Mouse (Mus musculus): ENCODE measurements around the gene Plxnd1. TPM values are rescaled to one million over a fixed set of nuclear protein-coding genes. Genes with fewer than 3 reads are reported as not detected.

The Plxnd1 gene
- total RNA-seq, 2 experiments from 2014 or later, result 140 to 167 TPM

DNA sequence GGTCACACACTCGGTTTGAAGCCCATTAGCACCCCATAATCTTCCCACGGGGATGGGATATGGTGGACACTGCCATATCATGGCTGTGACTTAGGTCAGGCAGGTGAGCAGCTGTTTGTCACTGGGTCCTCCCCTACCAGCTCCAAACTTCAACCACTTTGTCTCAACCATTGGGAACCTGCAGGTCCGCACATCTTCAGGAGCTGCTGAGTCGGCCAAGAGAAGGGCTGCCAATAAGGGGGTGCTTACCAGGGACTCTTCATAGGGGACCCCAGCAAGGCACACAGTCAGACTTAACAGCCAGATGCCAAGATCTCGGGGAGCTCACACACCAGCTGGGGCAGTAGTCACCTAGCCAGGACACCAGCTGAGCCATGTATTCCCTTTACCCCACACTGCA lies 6.0 kb upstream of the Plxnd1 start:
- DNase-seq, result no peak

DNA sequence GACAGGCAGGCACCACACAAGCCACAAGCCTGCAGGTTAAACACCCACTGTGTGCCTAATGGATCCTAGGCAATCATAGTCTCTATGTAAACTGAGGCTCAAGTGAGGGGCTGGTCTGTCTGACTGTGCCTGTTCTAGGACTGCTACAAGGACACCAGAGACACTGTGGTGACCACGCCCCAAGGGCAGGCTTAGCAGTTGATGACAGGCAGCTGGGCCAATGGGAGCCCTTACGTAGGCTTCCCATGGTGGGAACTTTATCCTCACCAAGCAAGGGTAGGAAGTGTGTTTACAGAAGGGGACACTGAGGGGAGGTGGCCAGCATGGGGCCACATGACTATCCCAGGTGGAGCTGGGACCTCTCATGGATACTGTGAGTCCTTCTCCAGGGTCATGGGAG lies 4.4 kb upstream of the Plxnd1 start:
- peak; percentile 66 to 69 for DNase-seq

DNA sequence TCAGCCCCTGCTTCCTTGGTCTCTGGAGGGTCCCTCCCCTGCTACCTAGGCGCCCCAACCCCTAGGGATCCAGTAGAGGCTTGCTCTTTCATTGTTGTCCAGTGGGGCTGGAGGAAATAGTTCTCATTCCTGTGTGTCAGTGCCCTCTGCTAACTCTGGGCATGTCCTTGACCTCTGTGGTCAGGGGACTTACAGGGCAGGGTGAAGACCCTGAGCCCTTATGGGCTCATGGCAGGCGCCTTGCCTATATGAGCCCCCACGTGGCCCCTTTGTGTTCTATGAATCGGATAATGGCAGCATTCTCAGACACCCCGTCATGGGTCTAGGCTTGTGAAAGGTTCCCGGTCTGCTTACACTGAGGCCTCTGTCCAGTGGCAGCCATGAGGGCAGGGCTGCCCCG lies 4.0 kb upstream of the Plxnd1 start:
- no peak for DNase-seq

DNA sequence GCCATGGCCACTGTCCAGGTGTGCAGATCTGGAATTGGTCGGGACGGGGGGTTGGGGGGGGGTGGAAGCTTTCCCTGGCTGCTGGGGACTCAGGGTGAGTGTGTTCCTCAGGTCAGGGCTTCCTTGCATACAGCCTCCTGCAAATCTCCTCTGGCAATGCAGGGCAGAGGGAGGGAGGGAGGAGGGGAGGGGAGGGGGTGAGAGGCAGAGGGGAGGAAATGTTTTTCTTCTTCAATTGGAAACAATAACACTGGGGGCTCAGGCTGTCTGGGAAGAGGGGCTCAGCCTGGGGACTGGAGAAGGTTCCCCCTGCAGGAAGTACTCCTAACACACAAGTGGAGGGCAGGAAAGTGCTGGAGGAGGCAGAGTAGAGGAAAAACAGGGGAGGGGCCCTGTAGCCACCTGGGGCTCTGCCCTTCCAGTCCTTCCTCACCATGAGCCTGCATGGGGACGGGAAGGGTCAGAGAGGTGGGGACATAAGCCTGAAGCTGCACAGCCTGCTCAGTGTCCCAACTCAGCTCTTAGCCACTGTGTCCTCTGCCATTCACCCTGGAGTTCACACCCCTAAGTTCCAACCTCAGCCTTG lies 3.0 kb upstream of the Plxnd1 start:
- DNase-seq, result no peak

DNA sequence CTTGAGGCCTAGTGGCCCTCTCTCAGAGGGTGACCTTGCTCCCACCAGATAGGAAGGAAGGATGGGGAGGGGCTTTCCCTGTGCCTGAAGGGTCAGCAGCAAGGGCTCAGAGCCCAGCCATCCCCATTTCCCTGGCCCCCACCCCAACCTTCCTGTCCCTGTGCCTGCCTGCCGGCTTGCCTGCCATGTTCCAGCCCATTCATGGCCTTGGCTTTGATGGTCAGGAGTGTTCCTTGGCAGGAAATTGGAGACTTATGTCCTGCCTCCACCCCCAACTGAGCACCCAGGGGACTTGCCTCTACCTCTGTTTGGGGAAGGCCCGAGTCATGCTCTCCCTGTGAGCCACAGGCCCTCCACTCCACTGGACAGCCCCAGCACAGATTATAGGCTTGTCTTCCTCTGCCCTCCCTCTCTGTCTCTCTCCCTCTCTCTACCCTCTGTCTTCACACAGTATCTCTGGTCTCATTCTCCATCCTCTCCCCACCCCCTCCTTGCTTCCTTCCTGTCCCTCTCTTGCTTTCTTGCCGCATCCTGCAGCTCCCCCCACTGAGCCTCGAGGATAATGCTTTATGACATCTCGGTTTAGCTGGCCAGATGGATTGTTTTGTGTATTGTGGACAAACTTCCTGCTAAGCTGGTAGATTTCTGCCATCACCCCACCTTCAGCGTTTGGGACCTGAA lies 1.5 kb upstream of the Plxnd1 start:
- DNase-seq, result peak; percentile 76 to 80

DNA sequence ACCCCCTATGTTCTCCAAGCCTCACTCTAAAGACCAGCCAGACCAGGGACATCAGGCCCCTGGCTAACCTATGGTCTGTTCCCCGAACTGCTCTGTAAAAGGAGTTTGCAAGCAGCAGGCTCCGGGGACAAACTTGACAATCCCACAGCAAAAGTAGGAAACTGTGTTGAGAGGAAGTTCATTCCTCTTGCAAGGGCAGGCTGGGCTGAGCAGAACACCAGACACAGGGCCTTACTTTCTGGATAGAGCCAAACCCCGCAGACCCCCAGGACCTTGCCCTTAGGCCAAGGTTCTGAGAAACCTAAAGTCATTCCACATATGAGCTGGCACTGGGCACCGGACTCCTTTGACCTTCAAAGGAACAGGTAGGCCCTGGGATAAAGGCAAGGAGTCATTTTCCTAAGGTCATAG lies 731 bp upstream of the Plxnd1 start:
- peak; percentile 22 to 44 for DNase-seq

DNA sequence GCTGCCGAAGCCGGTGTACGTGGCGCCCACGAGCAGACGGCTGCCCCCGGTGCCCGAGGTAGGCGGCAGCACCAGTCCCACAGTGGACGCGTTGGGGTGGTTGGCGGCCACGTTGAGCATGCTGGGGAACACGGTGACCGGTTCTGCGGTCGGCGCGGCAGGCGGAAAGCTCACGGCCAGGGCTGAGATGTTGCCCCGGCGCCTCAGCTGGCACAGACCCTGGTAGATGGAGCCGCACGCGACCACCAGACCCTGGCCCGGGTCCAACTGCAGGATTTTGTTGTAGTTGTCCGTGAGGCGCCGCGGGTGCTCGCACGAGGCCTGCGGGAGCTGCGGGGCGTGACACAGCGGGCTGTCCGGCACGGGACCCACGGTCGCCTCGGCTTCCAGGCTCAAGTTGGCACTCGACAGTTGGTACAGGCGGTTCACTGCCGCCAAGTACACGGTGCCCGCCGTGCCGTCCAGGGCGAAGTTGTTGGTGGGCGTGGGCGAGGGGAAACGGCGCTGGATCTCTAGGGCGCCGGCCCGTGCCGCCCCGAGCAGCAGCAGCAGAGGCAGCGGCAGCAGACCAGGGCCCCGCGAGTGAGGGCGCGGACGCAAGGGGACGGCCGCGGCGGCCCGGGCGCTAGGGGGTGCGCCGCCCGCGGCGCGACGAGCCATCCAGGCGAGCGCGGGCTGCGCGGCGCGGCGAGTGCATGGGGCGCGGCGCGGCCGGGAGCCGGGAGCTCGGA lies 494 bp downstream of the Plxnd1 start:
- peak; percentile 64 to 69 for DNase-seq

DNA sequence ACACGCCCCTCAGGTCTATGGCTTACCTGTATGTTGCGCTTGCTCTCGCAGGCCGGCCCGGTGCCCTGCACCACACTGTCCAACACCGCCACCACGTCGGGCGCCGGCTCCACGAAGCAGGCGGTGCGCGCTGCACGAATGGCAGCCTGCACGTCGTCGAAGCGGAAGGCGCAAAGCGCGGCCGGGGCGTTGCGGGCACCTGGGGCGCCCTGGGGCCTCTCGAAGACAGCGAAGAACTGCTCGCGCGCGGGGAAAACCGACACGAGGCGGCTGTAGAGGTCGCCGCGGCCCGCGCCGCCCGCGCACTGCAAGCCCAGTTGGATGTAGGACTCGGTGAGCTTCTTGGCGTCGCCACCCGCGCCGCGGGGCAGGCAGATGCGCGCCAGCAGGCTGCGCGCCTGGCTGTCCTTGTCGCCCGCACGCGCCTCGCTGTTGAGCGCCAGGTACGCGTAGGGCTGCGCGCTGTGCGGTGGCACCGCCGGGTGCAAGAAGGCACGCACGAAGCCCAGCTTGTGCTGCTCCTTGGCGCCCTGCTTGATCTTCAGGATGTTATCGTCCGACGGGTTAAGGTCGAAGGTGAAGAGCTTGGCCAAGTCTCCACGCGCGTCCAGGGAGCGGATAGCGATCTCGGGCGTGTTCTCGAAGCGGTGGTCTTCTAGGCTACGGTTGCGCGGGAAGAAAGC lies 1.2 kb downstream of the Plxnd1 start:
- DNase-seq, result peak; percentile 58 to 62

DNA sequence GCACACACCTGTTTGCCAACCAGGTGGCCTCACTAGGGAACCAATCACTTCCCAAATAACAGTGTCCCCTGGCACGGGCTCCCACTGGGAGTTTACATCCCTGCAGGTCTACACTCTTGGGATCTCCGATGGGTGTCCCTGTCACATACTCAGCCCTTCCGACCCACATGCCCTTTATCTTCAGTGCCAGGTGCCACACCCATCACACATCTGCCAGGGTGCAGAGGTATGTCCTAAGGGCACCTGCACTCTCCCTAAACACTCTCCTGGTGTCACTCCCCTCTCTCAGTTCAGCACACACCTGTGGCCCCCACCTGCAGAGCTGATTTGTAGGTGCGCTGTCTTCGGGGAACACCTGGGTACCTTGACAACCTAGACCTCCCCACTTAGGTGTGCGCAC lies 1.8 kb downstream of the Plxnd1 start:
- peak in 1 of 2 experiments; percentile 13 for DNase-seq

DNA sequence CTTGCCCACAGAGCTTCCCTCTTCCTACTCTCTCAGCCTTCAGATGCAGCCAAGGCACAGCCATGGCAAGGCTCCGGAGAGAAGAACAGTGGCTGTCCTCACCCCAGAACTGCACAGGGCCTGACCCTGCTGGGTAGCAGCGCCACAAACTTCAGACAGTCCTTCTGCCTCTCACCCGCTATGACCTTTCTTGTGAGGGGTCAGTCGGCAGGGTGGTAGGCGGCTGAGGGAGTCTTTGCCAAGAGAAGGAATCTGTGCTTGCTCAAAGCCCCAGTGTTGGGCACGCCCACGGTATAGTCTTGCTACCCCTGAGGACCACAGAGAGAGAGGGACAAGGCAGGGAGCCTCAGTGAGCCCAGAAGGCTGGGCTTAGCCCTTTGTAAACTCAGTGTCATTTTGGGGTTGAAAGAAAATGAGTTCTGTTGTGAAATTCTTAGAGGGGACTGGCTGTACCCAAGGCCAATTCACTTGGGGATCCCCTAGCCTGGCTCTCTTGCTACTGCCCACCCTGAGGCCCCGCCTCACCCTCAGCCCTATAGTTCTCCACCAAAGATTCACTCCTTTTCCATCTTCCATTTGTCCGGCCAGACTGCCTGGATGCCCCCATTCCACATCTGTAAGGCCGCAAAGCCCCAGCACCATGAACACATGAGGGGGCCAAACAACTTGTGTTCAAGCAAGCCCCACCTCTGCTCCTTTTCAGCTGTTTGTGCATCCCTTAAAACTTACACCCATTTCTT lies 2.8 kb downstream of the Plxnd1 start:
- peak in 1 of 2 experiments; percentile 54 for DNase-seq

DNA sequence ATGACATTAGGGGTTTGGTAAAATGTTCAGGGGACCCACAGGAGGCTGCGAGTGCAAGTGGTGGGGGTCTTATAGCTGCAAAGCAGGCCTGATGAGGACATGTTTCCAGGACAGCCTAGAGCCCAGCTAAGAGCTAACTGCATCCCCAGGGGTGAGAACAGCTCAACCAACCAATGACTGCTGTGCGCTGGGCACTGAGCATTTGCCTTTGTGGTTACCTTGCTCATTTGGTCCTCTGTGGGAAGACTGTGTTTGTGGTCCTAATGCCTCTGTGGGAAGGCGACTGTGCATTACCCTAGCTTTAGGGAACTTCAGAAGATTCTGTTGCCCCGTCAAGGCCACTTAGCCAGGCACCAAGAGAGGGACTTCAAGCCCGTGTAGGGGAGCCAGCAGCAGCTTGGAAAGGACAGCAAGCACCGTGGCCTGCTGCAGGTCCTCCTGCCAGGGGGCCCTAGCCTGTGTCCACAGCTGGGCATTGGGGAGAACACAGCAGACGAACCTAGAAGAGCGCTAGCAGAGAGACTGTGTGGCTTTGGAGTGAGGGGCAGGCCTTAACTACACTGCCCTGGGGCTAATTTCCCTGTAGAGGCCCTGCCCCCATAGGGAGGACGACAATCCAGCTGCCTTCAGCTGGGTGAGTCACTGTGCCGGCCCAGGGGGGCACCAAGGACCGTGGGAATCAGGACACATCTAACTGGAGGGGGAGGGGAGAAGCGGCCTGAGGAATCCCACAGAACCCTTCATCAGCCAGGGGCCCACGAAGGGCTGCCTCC lies 3.5 kb downstream of the Plxnd1 start:
- DNase-seq, result peak; percentile 87 to 90

DNA sequence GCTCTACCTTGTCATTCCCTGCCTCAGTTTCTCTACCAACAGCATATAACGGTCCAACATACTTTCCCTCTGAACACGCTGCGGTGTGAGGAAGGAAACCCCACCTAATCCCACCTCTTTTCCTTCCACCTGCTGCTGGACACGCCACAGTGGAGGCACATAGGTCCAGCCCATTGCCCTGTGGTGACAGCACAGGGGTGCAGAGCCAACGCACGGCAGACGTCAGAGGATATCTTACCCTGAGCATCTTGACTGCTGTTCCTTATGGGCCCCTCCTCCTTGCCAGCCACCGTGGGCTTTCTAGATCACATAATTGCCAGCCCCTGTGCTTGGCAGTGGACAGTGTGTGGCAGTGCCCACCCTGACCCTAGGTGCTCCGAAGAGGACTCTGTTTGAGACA lies 4.3 kb downstream of the Plxnd1 start:
- no peak for DNase-seq

DNA sequence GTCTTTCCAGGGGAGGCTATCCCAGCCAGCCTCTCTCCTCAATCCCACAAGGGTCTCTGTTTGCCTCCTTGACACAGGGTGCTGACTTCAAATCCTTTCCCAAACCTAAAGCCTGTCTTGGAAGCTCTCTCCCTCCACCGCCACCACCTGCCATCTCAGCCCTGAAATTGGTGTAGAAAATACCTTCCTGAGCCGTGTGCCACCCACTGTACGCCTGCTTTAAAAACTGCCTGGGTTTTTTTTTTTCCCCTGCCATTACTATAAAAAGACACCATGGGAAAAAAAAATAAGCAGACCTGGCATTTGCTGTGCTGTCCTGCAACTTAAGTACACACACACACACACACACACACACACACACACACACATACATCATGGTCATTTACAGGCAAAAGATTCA lies 4.7 kb downstream of the Plxnd1 start:
- DNase-seq, result peak in 1 of 2 experiments; percentile 16

DNA sequence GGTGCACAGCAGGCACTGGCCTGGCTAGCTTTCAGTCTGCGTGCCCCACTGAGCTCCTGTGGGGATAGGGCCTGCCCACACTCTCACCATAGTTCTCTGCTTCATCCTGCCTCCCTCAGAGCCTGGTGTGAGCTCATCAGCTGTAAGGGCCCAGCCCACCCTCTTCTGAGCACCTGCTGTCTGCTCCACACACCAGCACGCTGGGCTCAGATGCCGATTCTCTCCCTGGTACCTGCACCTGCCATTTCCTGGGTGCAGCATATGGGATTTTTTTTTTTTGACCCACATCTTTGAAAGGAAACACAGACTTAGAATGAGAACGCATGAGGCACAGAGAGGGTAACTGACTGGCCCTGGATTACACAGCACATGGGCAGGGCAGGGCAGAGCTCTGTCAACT lies 5.2 kb downstream of the Plxnd1 start:
- no peak for DNase-seq

DNA sequence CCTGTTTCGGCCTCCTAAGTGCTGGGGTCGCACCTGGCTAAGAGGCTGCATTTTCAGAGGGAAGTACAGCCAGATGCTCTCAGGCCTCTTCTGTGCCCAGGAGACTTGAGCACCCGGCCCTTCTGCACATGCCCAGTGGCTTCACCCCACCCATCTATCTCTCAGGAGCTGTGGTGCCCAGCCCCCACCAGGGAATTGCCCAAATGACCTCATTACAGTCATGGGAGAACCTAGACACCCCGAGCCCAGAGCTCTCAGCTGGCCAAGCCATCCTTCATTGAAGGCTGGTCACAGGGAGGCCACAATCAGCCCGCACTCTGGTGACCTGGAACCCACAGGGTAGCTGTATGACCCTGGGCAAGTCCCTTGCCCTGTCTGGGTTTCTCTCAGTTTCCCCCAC lies 5.8 kb downstream of the Plxnd1 start:
- peak in 1 of 2 experiments; percentile 67 for DNase-seq

DNA sequence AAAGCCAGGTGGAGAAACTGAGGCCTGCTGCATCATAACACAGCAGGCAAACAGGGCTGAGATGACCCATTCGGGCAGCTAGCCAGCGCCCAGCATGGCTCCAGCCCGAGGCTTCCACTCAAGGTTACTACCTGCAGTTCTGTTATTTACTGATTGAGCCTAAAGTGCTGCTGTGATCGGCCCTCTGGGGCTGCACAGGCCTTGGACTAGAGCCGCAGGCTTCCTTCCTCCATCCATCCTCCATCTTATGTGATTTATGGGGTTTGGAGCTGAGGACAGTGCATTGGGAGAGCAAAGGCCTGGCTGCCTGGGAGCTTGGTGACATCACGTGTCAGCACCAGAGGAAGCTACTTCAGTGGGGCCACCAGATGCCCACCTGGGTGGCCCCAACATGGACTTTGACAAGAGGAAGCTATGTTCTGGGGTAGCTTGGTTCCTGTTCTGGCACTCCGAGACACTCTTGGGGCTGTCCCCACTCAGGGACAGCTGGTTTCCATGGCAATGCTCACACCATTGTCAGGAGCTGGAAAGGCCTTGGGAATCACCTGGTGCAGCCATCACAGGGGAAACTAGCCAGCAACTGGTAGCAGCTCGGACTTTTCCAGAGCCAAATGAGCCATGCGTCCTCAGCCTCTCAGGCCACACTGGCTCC lies 7.6 kb downstream of the Plxnd1 start:
- peak; percentile 83 to 86 for DNase-seq

DNA sequence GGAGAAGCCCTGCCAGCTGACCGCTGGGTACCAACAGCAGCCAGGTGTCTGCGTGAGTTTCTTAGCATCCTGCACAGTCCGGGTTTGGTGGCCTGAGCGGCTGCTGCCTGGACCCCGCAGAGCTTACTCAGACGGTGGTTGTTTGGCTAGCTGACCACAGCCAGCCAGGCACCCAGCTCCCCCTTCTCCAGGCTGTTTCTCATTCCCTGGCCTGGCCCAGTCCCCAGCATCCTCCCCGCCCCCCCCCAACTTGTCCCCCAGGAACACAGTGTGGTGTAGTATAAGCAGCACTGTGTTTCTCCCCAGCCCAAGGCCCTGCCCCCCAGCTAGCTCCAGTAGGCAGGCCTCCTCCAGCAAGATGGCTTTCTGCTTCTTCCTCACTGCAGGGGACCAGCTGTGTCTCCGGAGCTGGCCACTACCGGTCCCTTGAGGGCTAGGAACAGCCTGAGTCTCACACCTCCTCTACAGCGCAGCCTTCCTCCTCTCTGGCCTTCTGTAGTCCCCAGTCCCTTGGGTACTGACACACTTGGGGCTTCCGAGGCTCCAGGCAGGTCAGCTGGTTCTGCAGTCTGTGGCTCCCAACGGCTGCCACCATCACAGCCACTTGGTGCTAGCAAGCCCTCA lies 8.2 kb downstream of the Plxnd1 start:
- no peak for DNase-seq

DNA sequence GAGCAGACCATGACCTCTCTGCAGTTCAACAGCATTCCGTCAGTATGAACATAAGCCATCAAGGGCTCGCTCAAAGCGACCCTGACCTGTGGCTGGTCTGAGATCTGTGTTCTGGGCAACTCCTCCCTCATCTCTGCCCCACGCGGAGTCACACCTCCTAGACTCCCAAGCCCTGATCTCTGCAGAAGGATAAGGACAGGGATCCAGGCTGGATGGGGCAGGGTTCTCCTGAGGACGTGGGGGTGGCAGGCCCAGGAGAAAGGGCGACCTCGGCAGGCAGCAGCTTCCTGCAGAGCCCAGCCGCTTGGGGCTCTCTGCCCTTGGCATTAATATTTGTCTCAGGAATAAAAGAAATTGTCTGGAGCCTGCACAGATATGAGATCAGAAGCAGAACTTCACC lies 9.2 kb downstream of the Plxnd1 start:
- peak; percentile 74 to 77 for DNase-seq

DNA sequence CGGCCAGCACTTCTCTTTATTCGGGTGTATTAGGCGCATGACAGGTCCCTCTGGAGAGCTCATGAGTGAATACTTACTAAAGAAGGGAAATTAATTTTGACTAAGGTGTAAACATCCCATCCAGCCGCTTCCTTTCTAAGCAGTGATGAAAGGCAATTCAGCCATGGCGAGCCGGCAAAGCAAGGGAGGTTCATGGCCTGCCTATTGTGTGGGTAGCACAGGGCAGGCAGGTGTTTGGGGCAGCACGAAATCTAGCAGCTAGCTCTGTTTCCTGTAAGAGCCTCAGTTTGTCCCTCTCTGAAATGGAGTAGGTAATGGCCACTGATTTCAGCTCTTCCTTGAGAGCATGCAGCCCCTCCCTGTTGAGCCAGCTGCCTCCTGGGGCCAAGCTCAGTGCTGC lies 10.2 kb downstream of the Plxnd1 start:
- no peak for DNase-seq

DNA sequence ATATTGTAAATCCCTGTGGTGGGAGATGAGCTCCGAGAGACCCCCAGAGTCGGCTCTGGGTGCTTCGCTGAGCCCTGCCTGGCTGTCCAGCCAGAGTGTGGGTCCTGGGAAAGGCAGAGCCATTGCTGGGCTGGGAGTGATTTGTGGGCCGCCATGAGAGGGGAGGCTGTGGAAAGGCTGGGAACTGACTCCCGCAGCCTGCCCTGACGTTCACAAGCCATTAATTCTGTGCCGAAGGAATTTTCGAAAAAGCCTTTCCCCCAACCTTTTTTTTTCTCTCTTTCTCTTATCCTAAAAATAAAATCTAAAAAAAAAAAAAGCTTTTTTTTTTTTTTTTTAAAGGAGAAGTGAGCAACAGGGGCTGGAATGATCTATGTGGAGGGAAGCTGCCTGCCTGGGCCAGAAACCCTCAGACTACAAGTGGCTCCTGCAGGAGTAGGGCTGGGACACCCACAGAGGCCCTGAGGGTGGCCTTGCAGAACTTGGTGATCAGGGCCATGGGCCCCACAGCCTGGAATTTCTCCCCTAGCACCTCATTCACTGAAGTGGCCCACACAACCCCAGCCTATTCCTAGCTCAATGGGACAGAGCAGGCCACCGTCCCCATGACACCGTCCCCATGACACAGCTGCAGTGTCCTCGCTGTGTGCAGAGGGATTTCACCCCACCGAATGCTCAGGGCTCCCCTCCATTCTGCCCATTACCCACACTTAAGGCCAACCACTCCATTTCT lies 11.3 kb downstream of the Plxnd1 start:
- peak; percentile 57 to 66 for DNase-seq
